Mouse (Mus musculus) intestine, embryonic 16.5 days (tissue): Measurements from ENCODE around the gene Lin7b. TPM values are rescaled to one million over a fixed set of nuclear protein-coding genes. Genes with fewer than 3 reads are reported as not detected.
A peak's percentile ranks its signal among the peaks of the same experiment; 100 is the strongest.

ENCODE experiments used
- ATAC-seq: fragments of 200-750 bp; cut with Nextera tagmentation; 2 replicates; pipeline ENCODE4 v1.8.0; 2017; ENCODE audit warnings: moderate TSS enrichment, moderate library complexity
- H3K27ac ChIP-seq: fragments of 300-500 bp; sonication (generic); 2 replicates; pipeline ENCODE4 v1.5.1; 2014; ENCODE audit warnings: mild to moderate bottlenecking, low read length
- H3K27me3 ChIP-seq: fragments of 300-500 bp; sonication (generic); replicated peaks from 2 replicates; pipeline ENCODE4 v1.6.1; 2014; ENCODE audit warnings: low read length, control low read depth, mixed read lengths; ENCODE audit not compliant: control insufficient read depth, insufficient read depth
- H3K36me3 ChIP-seq: fragments of 300-500 bp; sonication (generic); 2 replicates; pipeline ENCODE4 v1.6.1; 2014; ENCODE audit warnings: low read length, control low read depth; ENCODE audit not compliant: control insufficient read depth, insufficient read depth
- H3K4me1 ChIP-seq: fragments of 300-500 bp; sonication (generic); 2 replicates; pipeline ENCODE4 v1.6.1; 2014; ENCODE audit warnings: low read length, control low read depth, mixed read lengths; ENCODE audit not compliant: control insufficient read depth, insufficient read depth
- H3K4me2 ChIP-seq: fragments of 300-500 bp; sonication (generic); 2 replicates; pipeline ENCODE4 v1.6.1; 2014; ENCODE audit warnings: low read depth, low read length, control low read depth
- H3K4me3 ChIP-seq: fragments of 300-500 bp; sonication (generic); 2 replicates; pipeline ENCODE4 v1.5.1; 2014; ENCODE audit warnings: mild to moderate bottlenecking, low read length
- H3K9ac ChIP-seq: fragments of 300-500 bp; sonication (generic); 2 replicates; pipeline ENCODE4 v1.6.1; 2014; ENCODE audit warnings: low read depth, low read length
- H3K9me3 ChIP-seq: fragments of 300-500 bp; sonication (generic); 2 replicates; pipeline ENCODE4 v1.6.1; 2016; ENCODE audit warnings: low read length, control low read depth; ENCODE audit not compliant: control insufficient read depth
- WGBS: fragments of 180-500 bp; shearing (Covaris S2); extraction: QIAGEN DNeasy Blood & Tissue Kit; methylation state at CpG from one replicate; pipeline ENCODE4 v1.1.7; 2014; 5-methylcytosine and 5-hydroxymethylcytosine counted together
- polyA plus RNA-seq: library from polyadenylated mRNA; unstranded; fragments of >200 nt; fragmentation: Nextera tagmentation; extraction: Ambion mirVana; gene quantifications from 2 replicates; pipeline ENCODE4 v1.2.1, GENCODE M21; 2015

Lin7b gene
- 1.2 and 2.7 TPM in 2 replicates for polyA plus RNA-seq

GRCm38 (mm10) chr7:45370475-45371311 lies at the start of gene Lin7b:
Gene Lin7b, minus strand, starts transcription at chr7:45370583.
- Histone ChIP-seq H3K27me3 (peaks cover 20% of the 10 kb centered on the region), H3K9me3 (no peaks in the 10 kb centered on the region), H3K4me1 (peaks cover 27% of the 10 kb centered on the region), H3K9ac (peak within 1 kb of the TSS; percentile 65), H3K27ac (peak within 1 kb of the TSS; percentile 41; the same call in 1 of the 2 replicates), H3K36me3 (peaks cover 3% of the 10 kb centered on the region; the same call in 1 of the 2 replicates), H3K4me2 (peak within 1 kb of the TSS; percentile 97), H3K4me3 (peak within 1 kb of the TSS; percentile 62)
- WGBS: 8% methylated on average over 28 of the region's 28 CpGs
- ATAC-seq: peak; percentile 84

GRCm38 (mm10) chr7:45417962-45418492 lies 47.6 kb upstream of the Lin7b start:
- Histone ChIP-seq H3K4me2 (no peak overlapping the region), H3K27ac (no peak overlapping the region), H3K4me3 (no peak overlapping the region), H3K9me3 (no peaks in the 10 kb centered on the region), H3K36me3 (0 out of 2 replicates have a peak, but pooled peaks cover 4% of the 10 kb centered on the region), H3K27me3 (peaks cover 44% of the 10 kb centered on the region), H3K4me1 (peaks cover 32% of the 10 kb centered on the region), H3K9ac (peak overlapping the region; percentile 26; the same call in 1 of the 2 replicates)
- ATAC-seq: no peak
- 10% methylated on average over 13 of the region's 13 CpGs for WGBS

- WGBS: 18% methylated on average over 37 of the region's 37 CpGs
Measured at GRCm38 (mm10) chr7:45415636-45416035, 45.3 kb upstream of the Lin7b start.

GRCm38 (mm10) chr7:45414740-45415224 lies 44.4 kb upstream of the Lin7b start:
- ATAC-seq: no peak
- H3K27me3 ChIP-seq: peaks cover 68% of the 10 kb centered on the region
- no peaks in the 10 kb centered on the region for H3K9me3 ChIP-seq
- no peak overlapping the region for H3K4me3 ChIP-seq
- H3K4me1 ChIP-seq: peaks cover 26% of the 10 kb centered on the region
- no peak overlapping the region for H3K27ac ChIP-seq
- H3K36me3 ChIP-seq: no peaks in the 10 kb centered on the region
- no peak overlapping the region for H3K4me2 ChIP-seq
- WGBS: 56% methylated on average over 12 of the region's 12 CpGs
- no peak overlapping the region for H3K9ac ChIP-seq

More at GRCm38 (mm10) chr7:45415636-45416035, 45.3 kb upstream of the Lin7b start:
- Histone ChIP-seq H3K9me3 (no peaks in the 10 kb centered on the region), H3K4me1 (peaks cover 33% of the 10 kb centered on the region), H3K4me2 (peak overlapping the region; percentile 26), H3K9ac (peak overlapping the region; percentile 27; the same call in 1 of the 2 replicates), H3K27me3 (peaks cover 59% of the 10 kb centered on the region), H3K4me3 (peak overlapping the region; percentile 15), H3K36me3 (no peaks in the 10 kb centered on the region), H3K27ac (no peak overlapping the region)
- no peak for ATAC-seq

GRCm38 (mm10) chr7:45413864-45414739 lies 43.7 kb upstream of the Lin7b start:
- H3K4me3 ChIP-seq: peak overlapping the region; percentile 65
- no peaks in the 10 kb centered on the region for H3K9me3 ChIP-seq
- H3K4me1 ChIP-seq: peaks cover 26% of the 10 kb centered on the region
- peak overlapping the region; percentile 75 for H3K9ac ChIP-seq
- WGBS: 2% methylated on average over 27 of the region's 27 CpGs
- H3K27me3 ChIP-seq: peaks cover 73% of the 10 kb centered on the region
- ATAC-seq: peak; percentile 47
- peak overlapping the region; percentile 95 for H3K4me2 ChIP-seq
- H3K36me3 ChIP-seq: no peaks in the 10 kb centered on the region
- H3K27ac ChIP-seq: 0 out of 2 replicates have a peak overlapping the region, but pooled peaks have one; percentile 48

GRCm38 (mm10) chr7:45413113-45413863 lies 42.9 kb upstream of the Lin7b start, which contains the start of gene Ntf5:
Gene Ntf5, plus strand, starts transcription at chr7:45413695.
- 3% methylated on average over 41 of the region's 45 CpGs for WGBS
- Histone ChIP-seq H3K4me3 (peak within 1 kb of the TSS; percentile 65), H3K4me1 (peaks cover 26% of the 10 kb centered on the region), H3K27me3 (peaks cover 79% of the 10 kb centered on the region), H3K36me3 (no peaks in the 10 kb centered on the region), H3K9me3 (no peaks in the 10 kb centered on the region), H3K4me2 (peak within 1 kb of the TSS; percentile 95), H3K9ac (peak within 1 kb of the TSS; percentile 75), H3K27ac (0 out of 2 replicates have a peak within 1 kb of the TSS, but pooled peaks have one; percentile 48)
- peak; percentile 56 for ATAC-seq

- peaks cover 81% of the 10 kb centered on the region for H3K27me3 ChIP-seq
Measured at GRCm38 (mm10) chr7:45412421-45412820, 42.0 kb upstream of the Lin7b start.

GRCm38 (mm10) chr7:45409497-45410163 lies 39.2 kb upstream of the Lin7b start:
- H3K4me2 ChIP-seq: no peak overlapping the region
- no peaks in the 10 kb centered on the region for H3K36me3 ChIP-seq
- H3K4me1 ChIP-seq: peaks cover 21% of the 10 kb centered on the region
- 86% methylated on average over 8 of the region's 8 CpGs for WGBS
- H3K9me3 ChIP-seq: no peaks in the 10 kb centered on the region
- H3K27ac ChIP-seq: no peak overlapping the region
- no peak overlapping the region for H3K9ac ChIP-seq
- H3K27me3 ChIP-seq: peaks cover 82% of the 10 kb centered on the region
- H3K4me3 ChIP-seq: no peak overlapping the region
- no peak for ATAC-seq

More at GRCm38 (mm10) chr7:45412421-45412820, 42.0 kb upstream of the Lin7b start:
- Histone ChIP-seq H3K4me1 (peaks cover 23% of the 10 kb centered on the region), H3K9ac (no peak overlapping the region), H3K4me2 (no peak overlapping the region), H3K27ac (no peak overlapping the region), H3K4me3 (no peak overlapping the region), H3K36me3 (no peaks in the 10 kb centered on the region), H3K9me3 (no peaks in the 10 kb centered on the region)
- 82% methylated on average over 2 of the region's 2 CpGs for WGBS
- ATAC-seq: no peak
